Mouse (Mus musculus) right cerebral cortex, postnatal 10 days (tissue): ENCODE measurements at regions not wholly inside any gene's neighbourhood (a gene's known extent, or its start where the extent isn't known, plus 50 kb on each side); places are given as distances from the start of the nearest gene placed in this dataset.

Source experiments
- DNase-seq, 2 experiments: peaks; one replicate each; pipeline ENCODE4 v3.0.0; 2021; ENCODE audit warnings: low spot score in 2 of 2

GRCm38 (mm10) chrX:68954687-68955086 lies 61.8 kb upstream of the Gm6812 start:
- DNase-seq, result no peak

- DNase-seq, result peak; percentile 20 to 25
Measured at GRCm38 (mm10) chrX:68953298-68953697, 60.4 kb upstream of the Gm6812 start.

- no peak for DNase-seq
Measured at GRCm38 (mm10) chrX:68950730-68951129, 57.9 kb upstream of the Gm6812 start.

- no peak for DNase-seq
Measured at GRCm38 (mm10) chrX:68945741-68946140, 52.9 kb upstream of the Gm6812 start.
